Mouse (Mus musculus) cerebellum, adult 9-11 months (tissue): ENCODE measurements at regions not wholly inside any gene's neighbourhood (a gene's known extent, or its start where the extent isn't known, plus 50 kb on each side); places are given as distances from the start of the nearest gene placed in this dataset.

ENCODE experiments used
- DNase-seq: peaks from one replicate; pipeline ENCODE4 v3.0.0; 2022

GRCm38 (mm10) chr11:85966207-85966606 is 80.0 kb downstream of the Tbx4 start:
- no peak for DNase-seq

GRCm38 (mm10) chr11:85970287-85970686 is 84.1 kb downstream of the Tbx4 start:
- no peak for DNase-seq

- DNase-seq, result peak; percentile 21
Observed at GRCm38 (mm10) chr11:85972385-85972784, 86.2 kb downstream of the Tbx4 start.

- DNase-seq, result no peak
Observed at GRCm38 (mm10) chr11:85973736-85974135, 87.5 kb downstream of the Tbx4 start.

GRCm38 (mm10) chr11:85976693-85977434 is 90.6 kb downstream of the Tbx4 start:
- DNase-seq, result no peak

GRCm38 (mm10) chr11:85980388-85980787 is 94.2 kb downstream of the Tbx4 start:
- no peak for DNase-seq

- no peak for DNase-seq
Observed at GRCm38 (mm10) chr11:85981561-85981960, 95.3 kb downstream of the Tbx4 start.

GRCm38 (mm10) chr11:85986338-85986737 is 100.1 kb downstream of the Tbx4 start:
- DNase-seq, result no peak

GRCm38 (mm10) chr11:85987181-85987580 is 101.0 kb downstream of the Tbx4 start:
- no peak for DNase-seq

- no peak for DNase-seq
Observed at GRCm38 (mm10) chr11:85989536-85989935, 103.3 kb downstream of the Tbx4 start.

- DNase-seq, result no peak
Observed at GRCm38 (mm10) chr11:85989940-85990493, 103.8 kb downstream of the Tbx4 start.

GRCm38 (mm10) chr11:85995318-85996095 is 109.3 kb downstream of the Tbx4 start:
- DNase-seq, result peak; percentile 3

GRCm38 (mm10) chr11:85996686-85997085 is 110.5 kb downstream of the Tbx4 start:
- DNase-seq, result no peak

GRCm38 (mm10) chr11:86003341-86003740 is 117.1 kb downstream of the Tbx4 start:
- DNase-seq, result no peak

- no peak for DNase-seq
Observed at GRCm38 (mm10) chr11:86005284-86005683, 119.1 kb downstream of the Tbx4 start.

GRCm38 (mm10) chr11:86005899-86006445 is 119.8 kb downstream of the Tbx4 start:
- no peak for DNase-seq

GRCm38 (mm10) chr11:86006859-86007258 is 120.6 kb downstream of the Tbx4 start:
- no peak for DNase-seq
